Mouse (Mus musculus) ES-E14 (cell line): ENCODE data around the gene Cers6.

Experiments used
- ZC3H11A ChIP-seq: IDR thresholded peaks from 2 replicates; pipeline ENCODE4 v1.6.1; 2012; ENCODE audit warnings: low read depth, mild to moderate bottlenecking, inconsistent platforms, low read length, borderline replicate concordance
- ZNF384 ChIP-seq: IDR thresholded peaks from 2 replicates; pipeline ENCODE4 v1.6.1; 2012; ENCODE audit warnings: low read depth, low read length, inconsistent platforms

GRCm38 (mm10) chr2:69011860-69012259 lies 150.6 kb downstream of the Cers6 start:
- TF ChIP-seq ZC3H11A (no peak), ZNF384 (no peak)
